Mouse (Mus musculus) cerebellum, adult 2 months (tissue): ENCODE results near the gene G2e3. TPM values are rescaled to one million over a fixed set of nuclear protein-coding genes. Genes with fewer than 3 reads are reported as not detected.

Source experiments
- DNase-seq, 2 experiments: peaks; one replicate each; pipeline ENCODE4 v3.0.0; 2021
- H3K27ac ChIP-seq: fragments of 200-500 bp; 2 replicates; pipeline ENCODE4 v1.5.1; 2012; ENCODE audit warnings: low read length, control low read depth, inconsistent platforms; ENCODE audit not compliant: insufficient read depth
- H3K27me3 ChIP-seq: fragments of 200-500 bp; 2 replicates; pipeline ENCODE4 v1.6.1; 2012; ENCODE audit warnings: inconsistent platforms, mild to moderate bottlenecking, low read length, moderate library complexity; ENCODE audit not compliant: control insufficient read depth, insufficient read depth
- H3K4me1 ChIP-seq: fragments of 200-500 bp; 2 replicates; pipeline ENCODE4 v1.6.1; 2011; ENCODE audit warnings: low read length; ENCODE audit not compliant: control insufficient read depth, insufficient read depth
- H3K4me3 ChIP-seq: fragments of 200-500 bp; replicated peaks from 2 replicates; pipeline ENCODE3; 2011; ENCODE audit warnings: mild to moderate bottlenecking, low read depth, low read length, control low read depth; ENCODE audit not compliant: insufficient read depth
- CTCF ChIP-seq: fragments of 200-500 bp; IDR thresholded peaks from 2 replicates; pipeline ENCODE4 v1.5.1; 2011; ENCODE audit warnings: low read depth, mild to moderate bottlenecking, control low read depth, low read length, moderate library complexity, borderline replicate concordance; ENCODE audit not compliant: insufficient read depth
- POLR2A ChIP-seq: fragments of 200-500 bp; IDR thresholded peaks from 2 replicates; pipeline ENCODE4 v1.6.1; 2011; ENCODE audit warnings: low read length, control low read depth, borderline replicate concordance; ENCODE audit not compliant: insufficient read depth
- WGBS: fragments of 180-500 bp; shearing (Covaris S2); methylation state at CpG from one replicate; pipeline ENCODE4 v1.1.7; 2018; 5-methylcytosine and 5-hydroxymethylcytosine counted together
- polyA plus RNA-seq: library from polyadenylated mRNA; depleted of rRNA; stranded (reverse); fragments of >200 nt; gene quantifications from 2 replicates; pipeline ENCODE4 v1.2.3, GENCODE M21; 2012; rRNA removed

G2e3 gene
- 6.1 and 6.2 TPM in 2 replicates for polyA plus RNA-seq

DNA sequence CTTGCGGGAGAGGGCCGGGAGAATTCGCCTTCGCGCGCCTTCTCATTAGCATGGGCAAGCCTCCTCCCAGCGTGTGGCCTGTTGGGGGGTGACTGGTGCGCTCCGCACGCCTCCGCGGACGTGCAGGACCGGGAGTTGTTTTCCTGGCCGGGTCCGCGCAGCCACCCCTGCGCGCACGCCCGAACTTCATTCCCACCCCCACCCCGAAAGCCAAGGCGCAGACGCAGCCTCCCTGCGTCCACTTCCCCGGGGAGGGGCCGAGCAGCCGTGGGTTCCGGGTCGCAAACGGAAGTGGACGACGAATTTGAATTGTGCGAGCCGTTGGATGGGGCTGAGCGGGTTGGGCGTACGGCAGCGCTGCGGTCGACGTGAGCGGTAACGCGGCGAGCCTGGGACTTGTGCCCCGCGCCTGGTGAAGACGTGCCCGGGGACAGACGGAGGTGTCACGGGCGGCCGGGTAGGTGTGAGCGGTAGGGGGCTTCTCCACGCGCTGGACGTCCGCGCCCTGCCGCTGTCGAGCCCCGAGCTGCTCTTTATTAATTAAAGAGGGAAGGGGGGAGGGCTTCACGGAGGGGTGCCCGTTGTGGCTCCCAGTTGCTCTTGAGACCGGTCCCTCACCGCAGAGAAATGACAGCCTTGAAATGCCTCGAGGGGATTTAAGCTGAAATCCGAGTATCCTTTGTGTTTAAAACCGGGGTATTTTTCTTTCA lies at the start of gene G2e3:
Gene G2e3, plus strand, starts transcription at position 74 of the 710 bp plus-strand sequence.
- Histone ChIP-seq H3K27me3 (no peaks in the 10 kb centered on the region), H3K4me3 (peak within 1 kb of the TSS; percentile 65), H3K4me1 (peaks cover 2% of the 10 kb centered on the region; the same call in 1 of the 2 replicates), H3K27ac (peak within 1 kb of the TSS; percentile 32)
- DNase-seq: peak; percentile 88 to 90
- WGBS: under 1% methylated on average over 70 of the region's 70 CpGs
- TF ChIP-seq CTCF (no peak), POLR2A (peak; percentile 72; the same call in 1 of the 2 replicates)

DNA sequence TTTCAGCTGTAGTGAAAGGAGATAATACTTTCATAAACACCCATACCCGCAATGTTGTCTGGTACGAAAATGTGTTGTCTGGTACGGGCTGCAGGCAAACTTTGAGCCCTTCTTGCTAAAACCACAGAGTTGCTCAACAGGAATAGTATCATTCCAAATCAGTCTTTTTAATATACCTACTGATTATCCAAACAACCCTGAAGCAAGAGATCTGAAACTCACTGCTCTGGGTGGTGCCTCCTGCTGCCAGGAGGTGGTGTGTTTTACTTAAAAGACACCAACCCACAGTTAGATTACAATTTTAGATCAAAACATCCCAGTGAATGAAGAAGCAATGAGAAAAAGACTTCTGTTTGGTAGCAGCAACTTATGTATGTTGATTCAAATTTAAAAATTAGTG lies 24.3 kb upstream of the G2e3 start:
- TF ChIP-seq POLR2A (no peak), CTCF (no peak)
- no peak for DNase-seq
- no peak overlapping the region for H3K27ac ChIP-seq
- H3K4me1 ChIP-seq: no peaks in the 10 kb centered on the region
- H3K4me3 ChIP-seq: no peak overlapping the region
- no peaks in the 10 kb centered on the region for H3K27me3 ChIP-seq
- 98% methylated on average over 3 of the region's 3 CpGs for WGBS

DNA sequence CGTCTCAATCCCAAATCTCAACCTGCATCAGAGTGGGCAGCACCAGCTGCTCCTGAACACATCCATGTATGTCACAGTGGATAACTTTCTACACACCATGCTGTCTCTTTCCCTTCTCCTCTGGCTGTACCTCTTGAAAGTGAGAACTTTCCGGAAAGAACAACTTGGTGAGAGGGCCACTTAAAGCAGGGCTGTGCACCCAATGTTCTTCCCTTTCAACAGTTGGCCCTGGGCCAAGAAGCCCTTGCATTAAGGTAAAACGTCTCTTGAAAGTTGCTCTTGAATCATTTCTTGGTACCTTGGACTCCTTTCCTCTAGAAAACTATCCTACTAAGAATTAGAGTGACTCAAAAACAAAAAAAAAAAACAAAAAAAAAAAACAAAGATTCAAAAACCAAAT lies 21.0 kb upstream of the G2e3 start:
- DNase-seq: no peak
- Histone ChIP-seq H3K4me3 (no peak overlapping the region), H3K27ac (no peak overlapping the region), H3K27me3 (no peaks in the 10 kb centered on the region), H3K4me1 (no peaks in the 10 kb centered on the region)
- TF ChIP-seq CTCF (no peak), POLR2A (no peak)
- WGBS: 84% methylated on average over 3 of the region's 3 CpGs

DNA sequence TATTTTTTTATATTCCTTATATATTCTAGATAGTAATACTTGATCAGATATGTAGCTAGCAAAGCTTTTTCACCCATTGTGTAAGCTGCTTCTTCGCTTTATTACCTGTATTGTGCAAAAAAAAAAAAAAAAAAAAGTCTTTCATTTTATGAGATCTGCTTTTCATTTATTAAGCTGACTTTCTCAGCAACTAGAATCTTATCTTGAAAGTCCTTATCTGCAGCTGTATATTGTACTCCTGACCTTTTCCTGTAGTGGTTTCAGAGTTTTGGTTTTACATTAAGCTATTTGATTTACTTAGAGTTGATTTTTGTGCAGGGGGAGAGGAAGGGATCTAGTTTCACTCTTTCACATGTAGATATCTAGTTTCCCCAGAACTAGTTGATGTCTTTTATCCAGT lies 10.8 kb upstream of the G2e3 start:
- Histone ChIP-seq H3K4me1 (no peaks in the 10 kb centered on the region), H3K27ac (no peak overlapping the region), H3K27me3 (no peaks in the 10 kb centered on the region), H3K4me3 (no peak overlapping the region)
- DNase-seq: no peak
- TF ChIP-seq POLR2A (no peak), CTCF (no peak)
- 91% methylated on average over 1 of the region's 1 CpGs for WGBS

DNA sequence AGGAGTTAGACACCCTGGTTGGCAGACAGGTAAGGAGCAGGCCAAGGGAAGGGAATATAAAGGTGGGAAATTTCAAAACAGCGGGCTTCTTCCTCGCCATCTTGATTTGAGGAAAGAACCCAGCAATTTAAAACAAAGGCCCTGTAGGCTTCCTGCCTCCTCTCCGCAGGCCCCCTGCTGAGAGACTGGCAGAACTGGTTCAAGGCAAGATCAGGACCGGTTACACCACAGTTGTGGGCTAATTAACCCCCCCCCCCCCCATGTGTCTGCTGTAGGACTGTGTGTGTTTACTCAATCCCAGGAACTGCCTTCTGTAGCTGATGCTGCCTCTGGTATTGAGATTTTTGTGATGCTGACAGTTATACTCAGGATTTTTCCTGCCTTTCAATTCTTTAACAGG lies 1.7 kb upstream of the G2e3 start:
- H3K4me1 ChIP-seq: peaks cover 2% of the 10 kb centered on the region; the same call in 1 of the 2 replicates
- no peak for TF ChIP-seq POLR2A
- no peak for TF ChIP-seq CTCF
- WGBS: 51% methylated on average over 4 of the region's 4 CpGs
- peak in 1 of 2 experiments; percentile 12 for DNase-seq
- no peak overlapping the region for H3K4me3 ChIP-seq
- no peaks in the 10 kb centered on the region for H3K27me3 ChIP-seq
- no peak overlapping the region for H3K27ac ChIP-seq

DNA sequence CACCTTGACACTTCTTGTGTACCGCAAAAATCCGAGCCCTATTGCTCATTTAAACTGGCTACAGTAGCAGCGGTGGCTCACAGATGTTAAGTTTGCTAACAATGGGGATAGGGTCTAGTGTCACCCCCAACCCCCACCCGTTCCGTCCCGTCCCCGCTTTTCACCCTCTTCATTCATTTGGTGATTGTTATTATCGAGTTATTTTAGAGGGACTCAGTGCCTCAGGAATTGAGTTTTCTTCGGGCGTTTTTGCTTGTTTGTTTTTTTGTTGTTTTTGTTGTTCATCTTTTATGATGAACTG lies 787 bp downstream of the G2e3 start:
- DNase-seq: no peak
- 0% methylated on average over 10 of the region's 10 CpGs for WGBS
- peak overlapping the region; percentile 32; the same call in 1 of the 2 replicates for H3K27ac ChIP-seq
- no peaks in the 10 kb centered on the region for H3K27me3 ChIP-seq
- H3K4me3 ChIP-seq: peak overlapping the region; percentile 65
- H3K4me1 ChIP-seq: peaks cover 2% of the 10 kb centered on the region; the same call in 1 of the 2 replicates
- TF ChIP-seq CTCF: no peak
- no peak for TF ChIP-seq POLR2A

DNA sequence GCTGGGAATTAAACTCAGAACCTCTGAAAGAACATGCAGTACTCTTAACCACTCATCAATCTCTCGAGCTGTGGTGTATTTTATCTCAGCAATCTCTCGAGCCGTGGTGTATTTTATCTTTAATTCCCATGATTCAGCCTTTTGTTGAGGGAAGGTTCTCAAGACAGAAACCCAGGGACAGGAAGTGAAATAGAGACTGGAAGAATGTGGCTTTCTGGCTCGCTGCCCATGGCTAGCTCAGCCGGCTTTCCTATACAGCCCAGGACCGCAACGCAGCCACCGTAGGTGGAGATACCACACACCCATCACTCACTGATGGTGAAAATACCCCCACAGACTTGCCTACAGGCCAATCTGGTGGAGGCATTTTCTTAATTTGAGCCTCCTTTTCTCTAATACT lies 7.4 kb downstream of the G2e3 start:
- H3K4me3 ChIP-seq: no peak overlapping the region
- H3K4me1 ChIP-seq: no peaks in the 10 kb centered on the region
- TF ChIP-seq CTCF (no peak), POLR2A (no peak)
- no peak overlapping the region for H3K27ac ChIP-seq
- DNase-seq: no peak
- H3K27me3 ChIP-seq: no peaks in the 10 kb centered on the region
- WGBS: 64% methylated on average over 8 of the region's 8 CpGs

DNA sequence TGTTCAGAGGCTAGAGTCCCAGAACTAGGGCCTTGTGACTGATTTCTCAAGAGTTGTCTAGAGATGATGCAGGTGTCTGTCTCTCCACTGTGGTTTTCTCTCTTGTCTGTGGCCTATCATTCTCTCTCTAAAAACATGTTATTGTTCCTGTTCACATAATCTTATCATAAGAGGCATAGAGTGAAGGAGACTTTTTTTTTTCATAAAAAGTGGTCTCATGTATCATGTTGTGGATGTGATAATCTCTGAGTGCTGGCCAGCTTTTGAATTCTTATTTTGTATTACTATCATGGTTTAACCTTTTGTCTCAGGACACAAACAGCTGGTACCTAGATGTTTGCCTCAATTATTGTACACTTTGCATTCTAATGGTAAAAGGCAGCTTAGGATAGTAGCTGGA lies 13.4 kb downstream of the G2e3 start:
- DNase-seq: no peak
- no peaks in the 10 kb centered on the region for H3K4me1 ChIP-seq
- H3K27ac ChIP-seq: no peak overlapping the region
- no peak overlapping the region for H3K4me3 ChIP-seq
- no peak for TF ChIP-seq POLR2A
- TF ChIP-seq CTCF: no peak
- no peaks in the 10 kb centered on the region for H3K27me3 ChIP-seq

DNA sequence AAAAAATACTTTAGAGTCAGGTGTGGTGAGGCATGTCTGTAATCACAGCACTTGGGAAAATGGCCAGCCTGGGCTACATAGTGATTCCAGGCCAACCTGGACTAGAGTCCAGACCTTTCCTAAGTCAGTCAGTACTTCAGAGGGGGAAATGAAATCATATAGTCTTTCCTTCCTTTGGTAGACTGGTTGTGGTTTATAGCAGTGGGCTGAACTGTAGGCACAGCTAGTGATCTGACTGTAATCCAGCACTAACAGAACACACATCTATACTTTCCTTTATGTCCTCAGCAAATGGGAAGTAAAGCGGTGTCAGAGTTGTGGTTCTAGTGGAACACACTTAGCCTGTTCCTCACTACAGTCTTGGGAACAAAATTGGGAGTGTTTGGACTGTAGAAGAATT lies 15.0 kb downstream of the G2e3 start:
- TF ChIP-seq CTCF: no peak
- TF ChIP-seq POLR2A: no peak
- no peak for DNase-seq
- no peak overlapping the region for H3K27ac ChIP-seq
- H3K27me3 ChIP-seq: no peaks in the 10 kb centered on the region
- H3K4me1 ChIP-seq: no peaks in the 10 kb centered on the region
- H3K4me3 ChIP-seq: no peak overlapping the region
- 98% methylated on average over 1 of the region's 1 CpGs for WGBS
